Mouse (Mus musculus) stomach, postnatal 0 days (tissue): ENCODE data around the gene Sema3g. TPM values are rescaled to one million over a fixed set of nuclear protein-coding genes. Genes with fewer than 3 reads are reported as not detected.

Experiments used
- ATAC-seq: fragments of 200-750 bp; cut with Nextera tagmentation; 2 replicates; pipeline ENCODE4 v1.8.0; 2017; ENCODE audit not compliant: low FRiP score, low TSS enrichment
- DNase-seq: peaks from one replicate; pipeline ENCODE4 v3.0.0-alpha.2; 2016; ENCODE audit warnings: low spot score
- H3K27ac ChIP-seq: fragments of 300-500 bp; sonication (generic); replicated peaks from 2 replicates; pipeline ENCODE4 v1.5.1; 2014; ENCODE audit warnings: mild to moderate bottlenecking, control low read depth
- H3K27me3 ChIP-seq: fragments of 300-500 bp; sonication (generic); 2 replicates; pipeline ENCODE4 v1.6.1; 2014; ENCODE audit warnings: low read length; ENCODE audit not compliant: control insufficient read depth, insufficient read depth
- H3K36me3 ChIP-seq: fragments of 300-500 bp; sonication (generic); 2 replicates; pipeline ENCODE4 v1.6.1; 2014; ENCODE audit warnings: low read length, mixed read lengths; ENCODE audit not compliant: control insufficient read depth, insufficient read depth
- H3K4me1 ChIP-seq: fragments of 300-500 bp; sonication (generic); replicated peaks from 2 replicates; pipeline ENCODE4 v1.6.1; 2014; ENCODE audit warnings: antibody characterized with exemption; ENCODE audit not compliant: control insufficient read depth, insufficient read depth
- H3K4me2 ChIP-seq: fragments of 300-500 bp; sonication (generic); replicated peaks from 2 replicates; pipeline ENCODE4 v1.6.1; 2014; ENCODE audit warnings: low read depth, mild to moderate bottlenecking, control low read depth, moderate library complexity
- H3K4me3 ChIP-seq: fragments of 300-500 bp; sonication (generic); 2 replicates; pipeline ENCODE4 v1.5.1; 2014; ENCODE audit warnings: low read depth, low read length, control low read depth
- H3K9ac ChIP-seq: fragments of 300-500 bp; sonication (generic); 2 replicates; pipeline ENCODE4 v1.6.1; 2014; ENCODE audit warnings: mild to moderate bottlenecking, low read length, control low read depth, mixed read lengths
- H3K9me3 ChIP-seq: fragments of 300-500 bp; sonication (generic); 2 replicates; pipeline ENCODE4 v1.6.1; 2016; ENCODE audit warnings: low read length; ENCODE audit not compliant: control insufficient read depth
- CTCF ChIP-seq: IDR thresholded peaks from 2 replicates; pipeline ENCODE4 v1.5.1; 2016; ENCODE audit warnings: antibody characterized with exemption, low read depth, mild to moderate bottlenecking, moderate library complexity
- EP300 ChIP-seq: optimal IDR thresholded peaks from 2 replicates; pipeline ENCODE3; 2016; ENCODE audit warnings: antibody characterized with exemption
- WGBS: fragments of 180-500 bp; shearing (Covaris S2); extraction: QIAGEN DNeasy Blood & Tissue Kit; methylation state at CpG from one replicate; pipeline ENCODE4 v1.1.7; 2014; 5-methylcytosine and 5-hydroxymethylcytosine counted together
- polyA plus RNA-seq: library from polyadenylated mRNA; unstranded; fragments of >200 nt; fragmentation: Nextera tagmentation; extraction: Ambion mirVana; gene quantifications from 2 replicates; pipeline ENCODE4 v1.2.1, GENCODE M21; 2015

The Sema3g gene
- polyA plus RNA-seq, 1 experiment from 2014 or later = 0.38 TPM

DNA sequence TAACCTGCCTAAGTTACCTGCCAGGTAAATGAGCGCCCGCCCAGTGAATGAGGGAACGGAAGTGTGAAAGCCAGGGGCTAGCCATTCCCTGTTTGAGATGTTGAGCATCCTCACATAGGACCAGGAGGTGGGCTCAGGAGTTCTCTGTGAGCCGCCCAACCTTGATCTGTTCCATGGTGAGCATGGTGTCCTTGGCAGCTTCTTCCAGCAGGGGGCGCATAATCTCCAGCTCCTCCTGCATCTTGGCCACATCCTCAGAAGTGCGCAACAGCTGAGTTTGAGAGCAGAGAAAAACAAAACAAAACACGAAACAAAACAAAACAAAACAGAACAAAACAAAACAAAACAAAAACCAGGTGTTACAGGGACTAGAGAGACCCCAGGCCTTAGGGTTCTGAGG lies 54.5 kb downstream of the Sema3g start:
- TF ChIP-seq EP300 (no peak), CTCF (peak; percentile 96)
- H3K36me3 ChIP-seq = no peaks in the 10 kb centered on the region
- H3K4me2 ChIP-seq = no peak overlapping the region
- WGBS = 25% methylated on average over 7 of the region's 7 CpGs
- DNase-seq (peak; percentile 79), ATAC-seq (peak; percentile 55; the same call in 1 of the 2 replicates)
- H3K4me3 ChIP-seq = no peak overlapping the region
- no peak overlapping the region for H3K27ac ChIP-seq
- H3K9ac ChIP-seq = no peak overlapping the region
- no peaks in the 10 kb centered on the region for H3K9me3 ChIP-seq
- no peaks in the 10 kb centered on the region for H3K27me3 ChIP-seq
- peaks cover 2% of the 10 kb centered on the region; the same call in 1 of the 2 replicates for H3K4me1 ChIP-seq

Other genes with a start within 250 kb of the Sema3g start
- 28.2 and 29.7 TPM in 2 replicates for gene Glt8d1, start 216.5 kb upstream of the Sema3g start, polyA plus RNA-seq
- 508 and 513 TPM in 2 replicates for gene Spcs1, start 216.2 kb upstream of the Sema3g start, polyA plus RNA-seq
- 47.8 and 47.9 TPM in 2 replicates for gene Pbrm1, start 198.7 kb upstream of the Sema3g start, polyA plus RNA-seq
- 58.0 and 70.7 TPM in 2 replicates for gene Gnl3, start 198.7 kb upstream of the Sema3g start, polyA plus RNA-seq
- 99.3 and 108 TPM in 2 replicates for gene Smim4, start 88.9 kb upstream of the Sema3g start, polyA plus RNA-seq
- gene Nt5dc2, start 86.8 kb upstream of the Sema3g start, polyA plus RNA-seq = 61.0 and 65.3 TPM in 2 replicates
- 23.7 and 23.9 TPM in 2 replicates for gene Stab1, start 49.2 kb upstream of the Sema3g start, polyA plus RNA-seq
- gene Tnnc1, start 9.5 kb upstream of the Sema3g start, polyA plus RNA-seq = 4.1 and 6.5 TPM in 2 replicates
- 87.7 and 106 TPM in 2 replicates for gene Nisch, start 914 bp upstream of the Sema3g start, polyA plus RNA-seq
- 9.5 and 10.1 TPM in 2 replicates for gene Phf7, start 33.5 kb downstream of the Sema3g start, polyA plus RNA-seq
- gene Bap1, start 33.6 kb downstream of the Sema3g start, polyA plus RNA-seq = 22.5 and 24.5 TPM in 2 replicates
- gene Dnah1, start 106.0 kb downstream of the Sema3g start, polyA plus RNA-seq = 0.74 and 0.81 TPM in 2 replicates
- 24.8 and 26.8 TPM in 2 replicates for gene Capn7, start 118.8 kb downstream of the Sema3g start, polyA plus RNA-seq
- 9.9 and 10.9 TPM in 2 replicates for gene Sh3bp5, start 218.2 kb downstream of the Sema3g start, polyA plus RNA-seq